Mouse (Mus musculus): ENCODE measurements around the gene Pcdh7.
A peak's percentile ranks its signal among the peaks of the same experiment; 100 is the strongest.

Gene Pcdh7

GRCm38 (mm10) chr5:57797951-57798670 is 80.3 kb downstream of the Pcdh7 start:
- no peak for DNase-seq (ENCODE audit: low spot score in 2 of 2)

GRCm38 (mm10) chr5:57803108-57803507 is 85.3 kb downstream of the Pcdh7 start:
- DNase-seq (ENCODE audit: low spot score in 2 of 2): no peak

- DNase-seq (ENCODE audit: low spot score in 2 of 2): no peak
Observed at GRCm38 (mm10) chr5:57803890-57804289, 86.1 kb downstream of the Pcdh7 start.

GRCm38 (mm10) chr5:57807350-57807749 is 89.6 kb downstream of the Pcdh7 start:
- no peak for DNase-seq (ENCODE audit: low spot score in 2 of 2)

GRCm38 (mm10) chr5:57810641-57811040 is 92.9 kb downstream of the Pcdh7 start:
- no peak for DNase-seq (ENCODE audit: low spot score in 2 of 2)

GRCm38 (mm10) chr5:57815964-57816589 is 98.3 kb downstream of the Pcdh7 start:
- DNase-seq (ENCODE audit: low spot score in 2 of 2): no peak

GRCm38 (mm10) chr5:57819788-57820187 is 102.0 kb downstream of the Pcdh7 start:
- no peak for DNase-seq (ENCODE audit: low spot score in 2 of 2)

- DNase-seq (ENCODE audit: low spot score in 2 of 2): no peak
Observed at GRCm38 (mm10) chr5:57821099-57821498, 103.3 kb downstream of the Pcdh7 start.

- no peak for DNase-seq (ENCODE audit: low spot score in 2 of 2)
Observed at GRCm38 (mm10) chr5:57828437-57828836, 110.7 kb downstream of the Pcdh7 start.

GRCm38 (mm10) chr5:57837150-57837549 is 119.4 kb downstream of the Pcdh7 start:
- no peak for DNase-seq (ENCODE audit: low spot score in 2 of 2)

GRCm38 (mm10) chr5:57841357-57842119 is 123.8 kb downstream of the Pcdh7 start:
- DNase-seq (ENCODE audit: low spot score in 2 of 2): no peak

- DNase-seq (ENCODE audit: low spot score in 2 of 2): no peak
Observed at GRCm38 (mm10) chr5:57847500-57847899, 129.7 kb downstream of the Pcdh7 start.

- no peak for DNase-seq (ENCODE audit: low spot score in 2 of 2)
Observed at GRCm38 (mm10) chr5:57850111-57850510, 132.3 kb downstream of the Pcdh7 start.

GRCm38 (mm10) chr5:57857316-57857715 is 139.5 kb downstream of the Pcdh7 start:
- DNase-seq (ENCODE audit: low spot score in 2 of 2): no peak

GRCm38 (mm10) chr5:57864254-57864653 is 146.5 kb downstream of the Pcdh7 start:
- no peak for DNase-seq (ENCODE audit: low spot score in 2 of 2)

- no peak for DNase-seq (ENCODE audit: low spot score in 2 of 2)
Observed at GRCm38 (mm10) chr5:57865256-57865655, 147.5 kb downstream of the Pcdh7 start.

GRCm38 (mm10) chr5:57866097-57866496 is 148.3 kb downstream of the Pcdh7 start:
- DNase-seq (ENCODE audit: low spot score in 2 of 2): no peak

- DNase-seq (ENCODE audit: low spot score in 2 of 2): no peak
Observed at GRCm38 (mm10) chr5:57867906-57868305, 150.1 kb downstream of the Pcdh7 start.

GRCm38 (mm10) chr5:57868702-57869101 is 150.9 kb downstream of the Pcdh7 start:
- no peak for DNase-seq (ENCODE audit: low spot score in 2 of 2)

GRCm38 (mm10) chr5:57870727-57871126 is 153.0 kb downstream of the Pcdh7 start:
- no peak for DNase-seq (ENCODE audit: low spot score in 2 of 2)

GRCm38 (mm10) chr5:57884982-57885381 is 167.2 kb downstream of the Pcdh7 start:
- DNase-seq (ENCODE audit: low spot score in 2 of 2): no peak

- peak; percentile 27 to 44 for DNase-seq (ENCODE audit: low spot score in 2 of 2)
Observed at GRCm38 (mm10) chr5:57899018-57899614, 181.3 kb downstream of the Pcdh7 start.

Measured in spleen, postnatal 10 days (tissue).